Comparison of ENCODE assay signal across 16 mouse cellular contexts in the genomic region with DNA sequence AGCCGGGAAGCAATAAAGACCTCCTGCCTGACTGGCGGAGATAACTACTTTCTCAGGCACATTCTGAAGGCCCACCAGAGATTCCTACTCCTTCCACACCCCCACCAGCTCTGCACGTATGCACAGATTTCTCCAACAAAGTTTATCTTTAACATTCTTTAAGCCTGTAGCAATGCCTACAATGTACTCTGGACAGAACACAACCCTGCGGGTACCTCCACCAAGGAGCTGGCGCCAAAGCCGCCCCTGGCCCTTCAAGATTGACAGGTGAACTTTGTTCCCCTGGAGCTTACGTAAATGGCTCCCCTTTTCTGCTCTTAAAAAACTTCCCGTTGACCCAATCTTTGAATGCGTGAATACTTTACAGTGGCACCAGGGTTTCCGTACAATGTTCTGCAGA. TPM values are rescaled to one million over a fixed set of nuclear protein-coding genes. Genes with fewer than 3 reads are reported as not detected.
A peak's percentile ranks its signal among the peaks of the same experiment; 100 is the strongest.
DNase-seq lines count a peak whose midpoint lies in the region; ATAC-seq and TF ChIP-seq lines count a peak whose summit lies in the region.
"Had no signal": no experiment of that assay in that cellular context is flagged by ENCODE, and none has a peak within 500 bp of the region (broad histone marks: within the 10 kb centered on the region; RNA-seq: fewer than 3 reads in every experiment).

No protein-coding gene starts in this region.

- 37% methylated on average over 10 of the region's 10 CpGs for WGBS in heart, embryonic 14.5 days
- 46% methylated on average over 10 of the region's 10 CpGs for WGBS in lung, embryonic 14.5 days
- WGBS in lung, postnatal 0 days = 55% methylated on average over 10 of the region's 10 CpGs
- WGBS in intestine, embryonic 16.5 days = 38% methylated on average over 10 of the region's 10 CpGs
- 40% methylated on average over 10 of the region's 10 CpGs for WGBS in stomach, embryonic 16.5 days

- H3K36me3 ChIP-seq in heart, embryonic 14.5 days (ENCODE audit: control insufficient read depth, insufficient read depth, low read length) = no peaks in the 10 kb centered on the region
- no peaks in the 10 kb centered on the region for H3K36me3 ChIP-seq in lung, embryonic 14.5 days (ENCODE audit: insufficient read depth)
- no peaks in the 10 kb centered on the region for H3K36me3 ChIP-seq in lung, postnatal 0 days (ENCODE audit: insufficient read depth, low read length)
- no peaks in the 10 kb centered on the region for H3K36me3 ChIP-seq in intestine, embryonic 16.5 days (ENCODE audit: control insufficient read depth, insufficient read depth, low read length)
- H3K36me3 ChIP-seq in stomach, embryonic 16.5 days (ENCODE audit: control insufficient read depth, insufficient read depth, low read length) = no peaks in the 10 kb centered on the region
- H3K36me3 ChIP-seq: forebrain, embryonic 10.5 days; midbrain, embryonic 15.5 days had no signal

- no peak for TF ChIP-seq CTCF in lung, embryonic 14.5 days (IDR thresholded peaks at IDR 0.05; ENCODE audit: low read depth)
- TF ChIP-seq CTCF in lung, postnatal 0 days (IDR thresholded peaks at IDR 0.05) = no peak

- H3K9me3 ChIP-seq in heart, embryonic 14.5 days (ENCODE audit: control insufficient read depth, low read length) = no peaks in the 10 kb centered on the region
- no peaks in the 10 kb centered on the region for H3K9me3 ChIP-seq in lung, embryonic 14.5 days (ENCODE audit: low read depth, low read length)
- no peaks in the 10 kb centered on the region for H3K9me3 ChIP-seq in lung, postnatal 0 days (ENCODE audit: low read length)
- H3K9me3 ChIP-seq in intestine, embryonic 16.5 days (ENCODE audit: control insufficient read depth, low read length) = no peaks in the 10 kb centered on the region
- H3K9me3 ChIP-seq in stomach, embryonic 16.5 days (replicated peaks; ENCODE audit: control insufficient read depth, low read length) = no peaks in the 10 kb centered on the region
- H3K9me3 ChIP-seq: forebrain, embryonic 10.5 days; midbrain, embryonic 15.5 days had no signal

- H3K9ac ChIP-seq in heart, embryonic 14.5 days (ENCODE audit: low read length) = no peak overlapping the region
- H3K9ac ChIP-seq in lung, embryonic 14.5 days = no peak overlapping the region
- H3K9ac ChIP-seq in lung, postnatal 0 days (replicated peaks; ENCODE audit: low read depth) = no peak overlapping the region
- H3K9ac ChIP-seq in intestine, embryonic 16.5 days (ENCODE audit: low read depth, low read length) = peak overlapping the region; percentile 15; the same call in 1 of the 2 replicates
- 0 out of 2 replicates have a peak overlapping the region, but pooled peaks have one; percentile 39 for H3K9ac ChIP-seq in stomach, embryonic 16.5 days (ENCODE audit: low read length)
- H3K9ac ChIP-seq: midbrain, embryonic 15.5 days had no signal

- intact Hi-C loops in heart, postnatal 10 days (cut with DNase I) = no loop called here

- H3K27me3 ChIP-seq in heart, embryonic 14.5 days (ENCODE audit: control insufficient read depth, insufficient read depth, low read length) = no peaks in the 10 kb centered on the region
- no peaks in the 10 kb centered on the region for H3K27me3 ChIP-seq in lung, embryonic 14.5 days (ENCODE audit: insufficient read depth, low read length)
- no peaks in the 10 kb centered on the region for H3K27me3 ChIP-seq in lung, postnatal 0 days (replicated peaks; ENCODE audit: insufficient read depth, low read length)
- no peaks in the 10 kb centered on the region for H3K27me3 ChIP-seq in intestine, embryonic 16.5 days (replicated peaks; ENCODE audit: control insufficient read depth, insufficient read depth, low read length)
- no peaks in the 10 kb centered on the region for H3K27me3 ChIP-seq in stomach, embryonic 16.5 days (ENCODE audit: control insufficient read depth, insufficient read depth, low read length)

- no peak overlapping the region for H3K4me3 ChIP-seq in heart, embryonic 14.5 days (ENCODE audit: control insufficient read depth in 1 of 2, insufficient read depth in 1 of 2, low read depth in 1 of 2, low read length in 2 of 2)
- no peak overlapping the region for H3K4me3 ChIP-seq in lung, embryonic 14.5 days (ENCODE audit: low read depth, low read length)
- no peak overlapping the region for H3K4me3 ChIP-seq in lung, postnatal 0 days (ENCODE audit: low read depth, low read length)
- no peak overlapping the region for H3K4me3 ChIP-seq in intestine, embryonic 16.5 days (ENCODE audit: low read length)
- H3K4me3 ChIP-seq in stomach, embryonic 16.5 days (replicated peaks; ENCODE audit: low read length) = no peak overlapping the region
- H3K4me3 ChIP-seq: forebrain, embryonic 10.5 days; midbrain, embryonic 15.5 days had no signal

- ATAC-seq in heart, embryonic 14.5 days (ENCODE audit: insufficient number of reproducible peaks, insufficient read depth, low FRiP score, low read depth) = no peak
- no peak for ATAC-seq in lung, embryonic 14.5 days (ENCODE audit: insufficient read depth)
- ATAC-seq in lung, postnatal 0 days = no peak
- peak; percentile 57 for ATAC-seq in intestine, embryonic 16.5 days
- no peak for ATAC-seq in stomach, embryonic 16.5 days (ENCODE audit: insufficient read depth, low FRiP score)
- ATAC-seq: inflammation-experienced regulatory T-cells, adult 6 months; midbrain, embryonic 15.5 days had no signal

- no peak for DNase-seq in heart, postnatal 10 days
- peak; percentile 34 for DNase-seq in lung, embryonic 14.5 days
- DNase-seq in lung, postnatal 0 days (ENCODE audit: low spot score) = no peak
- no peak for DNase-seq in urinary bladder, adult 18-20 months (ENCODE audit: low spot score in 2 of 2)
- DNase-seq in right cerebral cortex, postnatal 4 days = no peak
- DNase-seq: cerebellum, adult 18-20 months; layer of hippocampus, adult 9-11 months; spleen, adult 18-20 months; thymus, adult 18-20 months had no signal

- H3K4me1 ChIP-seq in heart, embryonic 14.5 days (ENCODE audit: control insufficient read depth in 2 of 2, insufficient read depth in 2 of 2, low read length in 2 of 2) = peaks cover 45 to 50% of the 10 kb centered on the region in 2 experiments
- peaks cover 55% of the 10 kb centered on the region for H3K4me1 ChIP-seq in lung, embryonic 14.5 days (ENCODE audit: insufficient read depth)
- peaks cover 14% of the 10 kb centered on the region; the same call in 1 of the 2 replicates for H3K4me1 ChIP-seq in lung, postnatal 0 days (ENCODE audit: insufficient read depth, low read depth, low read length)
- peaks cover 65% of the 10 kb centered on the region for H3K4me1 ChIP-seq in intestine, embryonic 16.5 days (ENCODE audit: control insufficient read depth, insufficient read depth, low read length)
- H3K4me1 ChIP-seq in stomach, embryonic 16.5 days (ENCODE audit: control insufficient read depth, insufficient read depth, low read length) = peaks cover 56% of the 10 kb centered on the region

- no peak overlapping the region for H3K4me2 ChIP-seq in heart, embryonic 14.5 days (ENCODE audit: low read length)
- no peak overlapping the region for H3K4me2 ChIP-seq in lung, embryonic 14.5 days
- no peak overlapping the region for H3K4me2 ChIP-seq in lung, postnatal 0 days (replicated peaks; ENCODE audit: low read depth, low read length)
- H3K4me2 ChIP-seq in intestine, embryonic 16.5 days (ENCODE audit: low read depth, low read length) = peak overlapping the region; percentile 25; the same call in 1 of the 2 replicates
- no peak overlapping the region for H3K4me2 ChIP-seq in stomach, embryonic 16.5 days (ENCODE audit: low read depth, low read length)
- H3K4me2 ChIP-seq: midbrain, embryonic 15.5 days had no signal

- no peak for TF ChIP-seq EP300 in lung, postnatal 0 days (IDR thresholded peaks at IDR 0.05)

- H3K27ac ChIP-seq in heart, embryonic 14.5 days (replicated peaks in 1 of 2; ENCODE audit: control insufficient read depth in 1 of 2, insufficient read depth in 1 of 2, low read depth in 2 of 2, low read length in 2 of 2) = peak overlapping the region; percentile 55 to 64
- H3K27ac ChIP-seq in lung, embryonic 14.5 days (ENCODE audit: low read depth) = peak overlapping the region; percentile 68; the same call in 1 of the 2 replicates
- H3K27ac ChIP-seq in lung, postnatal 0 days (ENCODE audit: low read length) = no peak overlapping the region
- peak overlapping the region; percentile 93 for H3K27ac ChIP-seq in intestine, embryonic 16.5 days (ENCODE audit: low read length)
- peak overlapping the region; percentile 17 for H3K27ac ChIP-seq in stomach, embryonic 16.5 days (ENCODE audit: low read length)
- H3K27ac ChIP-seq: midbrain, embryonic 15.5 days had no signal

RNA-seq across cellular contexts. Expression of a gene that starts 3.1 kb away (rescaled TPM):
- polyA plus RNA-seq in heart, embryonic 14.5 days (2014; fragmentation: Nextera tagmentation; extraction: Ambion mirVana) = 23.5 and 23.8 TPM in 2 replicates
- 10 to 100 TPM in 1 of 2 experiments, 1 to 10 TPM in 1; 4.1 to 19.3 TPM for total RNA-seq in heart, postnatal 10 days (2021)
- 20.3 and 31.0 TPM in 2 replicates for polyA plus RNA-seq in lung, embryonic 14.5 days (2014; fragmentation: Nextera tagmentation; extraction: Ambion mirVana)
- 15.2 and 15.7 TPM in 2 replicates for polyA plus RNA-seq in lung, postnatal 0 days (2015; fragmentation: Nextera tagmentation; extraction: Ambion mirVana)
- 50.3 and 58.1 TPM in 2 replicates for polyA plus RNA-seq in intestine, embryonic 16.5 days (2015; fragmentation: Nextera tagmentation; extraction: Ambion mirVana)
- 16.2 and 30.7 TPM in 2 replicates for polyA plus RNA-seq in stomach, embryonic 16.5 days (2015; fragmentation: Nextera tagmentation; extraction: Ambion mirVana)

RNA-seq across cellular contexts. Expression of a gene that starts 30.7 kb away (rescaled TPM):
- 3.9 and 5.8 TPM in 2 replicates for polyA plus RNA-seq in heart, embryonic 14.5 days (2014; fragmentation: Nextera tagmentation; extraction: Ambion mirVana)
- 1 to 10 TPM in 1 of 2 experiments, under 1 TPM in 1; 0.67 to 1.8 TPM for total RNA-seq in heart, postnatal 10 days (2021)
- 1.5 and 2.5 TPM in 2 replicates for polyA plus RNA-seq in lung, embryonic 14.5 days (2014; fragmentation: Nextera tagmentation; extraction: Ambion mirVana)
- 1.5 and 2.2 TPM in 2 replicates for polyA plus RNA-seq in lung, postnatal 0 days (2015; fragmentation: Nextera tagmentation; extraction: Ambion mirVana)
- polyA plus RNA-seq in intestine, embryonic 16.5 days (2015; fragmentation: Nextera tagmentation; extraction: Ambion mirVana) = 2.1 and 3.2 TPM in 2 replicates
- 12.0 and 208 TPM in 2 replicates for polyA plus RNA-seq in stomach, embryonic 16.5 days (2015; fragmentation: Nextera tagmentation; extraction: Ambion mirVana)
- total RNA-seq: MEL had no signal

Comparison
In these comparisons a context has a peak if more than half of its experiments do, and no peak if none do; other contexts are left out.
1. H3K9ac ChIP-seq: peak in intestine, embryonic 16.5 days (single experiment) and stomach, embryonic 16.5 days (single experiment); none in heart, embryonic 14.5 days (single experiment), lung, embryonic 14.5 days (single experiment) and lung, postnatal 0 days (single experiment).